Mouse (Mus musculus): ENCODE measurements around the gene Bglap3.
"Not testable (repeated sequence)": the region's sequence is repeated elsewhere in the genome, so short reads cannot be mapped to it uniquely, and the experiment has no call there.

Bglap3 gene

GRCm38 (mm10) chr3:88376644-88377043 lies 4.1 kb upstream of the Bglap3 start:
- not testable (repeated sequence) for DNase-seq (ENCODE audit: inconsistent ontology term)

GRCm38 (mm10) chr3:88375750-88376626 lies 3.4 kb upstream of the Bglap3 start:
- DNase-seq (ENCODE audit: inconsistent ontology term), result peak; percentile 33

- not testable (repeated sequence) for DNase-seq (ENCODE audit: inconsistent ontology term)
Measured at GRCm38 (mm10) chr3:88368511-88368910, 4.0 kb downstream of the Bglap3 start.

GRCm38 (mm10) chr3:88367517-88367916 lies 5.0 kb downstream of the Bglap3 start:
- not testable (repeated sequence) for DNase-seq (ENCODE audit: inconsistent ontology term)

- DNase-seq (ENCODE audit: inconsistent ontology term), result not testable (repeated sequence)
Measured at GRCm38 (mm10) chr3:88366830-88367428, 5.6 kb downstream of the Bglap3 start.

GRCm38 (mm10) chr3:88365705-88366361 lies 6.7 kb downstream of the Bglap3 start:
- no peak for DNase-seq (ENCODE audit: inconsistent ontology term)

GRCm38 (mm10) chr3:88364337-88364736 lies 8.2 kb downstream of the Bglap3 start, which contains the start of gene Paqr6:
TSS of gene Paqr6 (plus strand) at chr3:88364584.
- peak; percentile 89 for DNase-seq (ENCODE audit: inconsistent ontology term)

GRCm38 (mm10) chr3:88363700-88364099 lies 8.8 kb downstream of the Bglap3 start:
- peak; percentile 68 for DNase-seq (ENCODE audit: inconsistent ontology term)

- no peak for DNase-seq (ENCODE audit: inconsistent ontology term)
Measured at GRCm38 (mm10) chr3:88361612-88362313, 10.8 kb downstream of the Bglap3 start.

- no peak for DNase-seq (ENCODE audit: inconsistent ontology term)
Measured at GRCm38 (mm10) chr3:88361096-88361495, 11.4 kb downstream of the Bglap3 start.

- no peak for DNase-seq (ENCODE audit: inconsistent ontology term)
Measured at GRCm38 (mm10) chr3:88359989-88360388, 12.6 kb downstream of the Bglap3 start.

GRCm38 (mm10) chr3:88359584-88359983 lies 13.0 kb downstream of the Bglap3 start:
- no peak for DNase-seq (ENCODE audit: inconsistent ontology term)

- no peak for DNase-seq (ENCODE audit: inconsistent ontology term)
Measured at GRCm38 (mm10) chr3:88354396-88355165, 18.0 kb downstream of the Bglap3 start.

- DNase-seq (ENCODE audit: inconsistent ontology term), result no peak
Measured at GRCm38 (mm10) chr3:88352907-88353306, 19.6 kb downstream of the Bglap3 start.

GRCm38 (mm10) chr3:88350732-88351131 lies 21.8 kb downstream of the Bglap3 start:
- DNase-seq (ENCODE audit: inconsistent ontology term), result no peak

GRCm38 (mm10) chr3:88339006-88339405 lies 33.5 kb downstream of the Bglap3 start:
- DNase-seq (ENCODE audit: inconsistent ontology term), result no peak

- no peak for DNase-seq (ENCODE audit: inconsistent ontology term)
Measured at GRCm38 (mm10) chr3:88338316-88338715, 34.2 kb downstream of the Bglap3 start.

GRCm38 (mm10) chr3:88337367-88338020 lies 35.0 kb downstream of the Bglap3 start:
- peak; percentile 16 for DNase-seq (ENCODE audit: inconsistent ontology term)

- peak; percentile 96 for DNase-seq (ENCODE audit: inconsistent ontology term)
Measured at GRCm38 (mm10) chr3:88336058-88337013, 36.2 kb downstream of the Bglap3 start, which contains the start of the genes Tmem79 and Smg5. TSS of gene Tmem79 (minus strand) at chr3:88336148. TSS of gene Smg5 (plus strand) at chr3:88336260.

Data from Muller cell, postnatal 12 days (primary cell).